Mouse (Mus musculus) liver, postnatal 0 days (tissue): Measurements from ENCODE around the gene Khdrbs1. TPM values are rescaled to one million over a fixed set of nuclear protein-coding genes. Genes with fewer than 3 reads are reported as not detected.

Experiments
- ATAC-seq: fragments of 200-750 bp; cut with Nextera tagmentation; 2 replicates; pipeline ENCODE4 v1.8.0; 2017; ENCODE audit warnings: mild to moderate bottlenecking, moderate library complexity
- DNase-seq: peaks from one replicate; pipeline ENCODE4 v3.0.0-alpha.2; 2016
- H3K27ac ChIP-seq: fragments of 300-500 bp; sonication (generic); 2 replicates; pipeline ENCODE4 v1.5.1; 2014; ENCODE audit warnings: antibody characterized with exemption, moderate library complexity, mild to moderate bottlenecking, low read depth
- H3K27me3 ChIP-seq: fragments of 300-500 bp; sonication (generic); 2 replicates; pipeline ENCODE4 v1.6.1; 2014; ENCODE audit warnings: low read length, control low read depth, mixed read lengths; ENCODE audit not compliant: insufficient read depth
- H3K36me3 ChIP-seq: fragments of 300-500 bp; sonication (generic); replicated peaks from 2 replicates; pipeline ENCODE4 v1.6.1; 2014; ENCODE audit warnings: mild to moderate bottlenecking, control low read depth, low read length, moderate library complexity, mixed read lengths; ENCODE audit not compliant: insufficient read depth
- H3K4me1 ChIP-seq: fragments of 300-500 bp; sonication (generic); 2 replicates; pipeline ENCODE4 v1.6.1; 2014; ENCODE audit warnings: antibody characterized with exemption, mild to moderate bottlenecking, control low read depth; ENCODE audit not compliant: insufficient read depth
- H3K4me2 ChIP-seq: fragments of 300-500 bp; sonication (generic); 2 replicates; pipeline ENCODE4 v1.6.1; 2014; ENCODE audit warnings: low read depth, mild to moderate bottlenecking, low read length, moderate library complexity, mixed read lengths
- H3K4me3 ChIP-seq: fragments of 300-500 bp; sonication (generic); 2 replicates; pipeline ENCODE4 v1.5.1; 2014; ENCODE audit warnings: low read depth, low read length
- H3K9ac ChIP-seq: fragments of 300-500 bp; sonication (generic); replicated peaks from 2 replicates; pipeline ENCODE4 v1.6.1; 2014; ENCODE audit warnings: mild to moderate bottlenecking, moderate library complexity
- H3K9me3 ChIP-seq: fragments of 300-500 bp; sonication (generic); 2 replicates; pipeline ENCODE4 v1.6.1; 2016; ENCODE audit warnings: mild to moderate bottlenecking, control low read depth, low read length, mixed read lengths
- CTCF ChIP-seq: sonication (generic); IDR thresholded peaks from 2 replicates; pipeline ENCODE4 v1.5.1; 2016; ENCODE audit warnings: antibody characterized with exemption, low read depth
- EP300 ChIP-seq: IDR thresholded peaks from 2 replicates; pipeline ENCODE4 v1.6.1; 2016; ENCODE audit warnings: antibody characterized with exemption, low read depth, mild to moderate bottlenecking
- WGBS: fragments of 180-500 bp; shearing (Covaris S2); extraction: QIAGEN DNeasy Blood & Tissue Kit; methylation state at CpG from one replicate; pipeline ENCODE4 v1.1.7; 2014; ENCODE audit not compliant: insufficient replicate concordance; 5-methylcytosine and 5-hydroxymethylcytosine counted together
- polyA plus RNA-seq: library from polyadenylated mRNA; unstranded; fragments of >200 nt; fragmentation: Nextera tagmentation; extraction: Ambion mirVana; gene quantifications from 2 replicates; pipeline ENCODE4 v1.2.1, GENCODE M21; 2015

Khdrbs1 gene
- polyA plus RNA-seq, 1 experiment from 2014 or later = 19.6 TPM

GRCm38 (mm10) chr4:129746591-129746990 lies 4.5 kb upstream of the Khdrbs1 start:
- Histone ChIP-seq H3K36me3 (no peaks in the 10 kb centered on the region), H3K9me3 (no peaks in the 10 kb centered on the region), H3K27ac (no peak overlapping the region), H3K27me3 (no peaks in the 10 kb centered on the region), H3K4me3 (no peak overlapping the region), H3K9ac (no peak overlapping the region), H3K4me1 (peaks cover 9% of the 10 kb centered on the region), H3K4me2 (no peak overlapping the region)
- TF ChIP-seq EP300 (no peak), CTCF (no peak)
- no peak for ATAC-seq
- no peak for DNase-seq
- 75% methylated on average over 3 of the region's 3 CpGs for WGBS

- H3K36me3 ChIP-seq = no peaks in the 10 kb centered on the region
- H3K9me3 ChIP-seq = no peaks in the 10 kb centered on the region
- no peak for DNase-seq
- no peak overlapping the region for H3K9ac ChIP-seq
- H3K4me3 ChIP-seq = no peak overlapping the region
- no peak for ATAC-seq
- H3K27ac ChIP-seq = no peak overlapping the region
- peaks cover 9% of the 10 kb centered on the region for H3K4me1 ChIP-seq
- H3K27me3 ChIP-seq = no peaks in the 10 kb centered on the region
- WGBS = 45% methylated on average over 1 of the region's 1 CpGs
- H3K4me2 ChIP-seq = no peak overlapping the region
- TF ChIP-seq EP300 (no peak), CTCF (no peak)
These were observed 4.0 kb upstream of the Khdrbs1 start for GRCm38 (mm10) chr4:129746106-129746505.

DNA sequence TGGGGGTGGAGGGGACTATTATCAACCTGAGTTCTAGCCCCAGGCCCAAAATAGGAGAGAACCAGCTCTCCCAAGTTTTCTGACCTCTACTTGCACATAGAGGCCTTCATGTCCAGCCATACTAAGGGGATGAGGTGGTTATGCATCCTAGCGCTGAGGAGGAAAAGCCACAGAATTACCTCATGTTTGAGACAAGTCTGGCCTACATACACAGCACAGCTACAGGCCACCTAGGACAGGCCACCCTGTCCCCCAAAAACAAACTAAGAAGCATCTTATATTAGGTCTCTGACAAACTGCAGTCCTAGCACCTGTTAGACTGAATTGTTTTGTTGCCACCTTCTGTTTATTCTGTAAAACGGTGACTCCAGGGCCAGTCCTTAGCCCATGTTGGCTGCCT lies 1.4 kb upstream of the Khdrbs1 start:
- Histone ChIP-seq H3K4me2 (peak overlapping the region; percentile 94), H3K9ac (0 out of 2 replicates have a peak overlapping the region, but pooled peaks have one; percentile 77), H3K36me3 (no peaks in the 10 kb centered on the region), H3K4me1 (peaks cover 15% of the 10 kb centered on the region), H3K27ac (peak overlapping the region; percentile 97), H3K4me3 (no peak overlapping the region), H3K27me3 (no peaks in the 10 kb centered on the region), H3K9me3 (no peaks in the 10 kb centered on the region)
- no peak for TF ChIP-seq CTCF
- no peak for TF ChIP-seq EP300
- ATAC-seq (no peak), DNase-seq (no peak)
- 66% methylated on average over 2 of the region's 2 CpGs for WGBS

- TF ChIP-seq CTCF (no peak), EP300 (no peak)
- H3K4me2 ChIP-seq = peak overlapping the region; percentile 94
- no peaks in the 10 kb centered on the region for H3K9me3 ChIP-seq
- H3K4me3 ChIP-seq = peak overlapping the region; percentile 99
- ATAC-seq = no peak
- no peaks in the 10 kb centered on the region for H3K36me3 ChIP-seq
- WGBS = 9% methylated on average over 7 of the region's 7 CpGs
- peak overlapping the region; percentile 77 for H3K9ac ChIP-seq
- H3K27ac ChIP-seq = peak overlapping the region; percentile 97
- no peaks in the 10 kb centered on the region for H3K27me3 ChIP-seq
- no peak for DNase-seq
- peaks cover 15% of the 10 kb centered on the region for H3K4me1 ChIP-seq
These were observed 897 bp upstream of the Khdrbs1 start for GRCm38 (mm10) chr4:129743010-129743390.

- H3K4me1 ChIP-seq = peaks cover 15% of the 10 kb centered on the region
- H3K9ac ChIP-seq = peak overlapping the region; percentile 99
- TF ChIP-seq CTCF (no peak), EP300 (no peak)
- no peaks in the 10 kb centered on the region for H3K36me3 ChIP-seq
- H3K27me3 ChIP-seq = no peaks in the 10 kb centered on the region
- DNase-seq (no peak), ATAC-seq (peak; percentile 32)
- peak overlapping the region; percentile 97 for H3K27ac ChIP-seq
- WGBS = 2% methylated on average over 29 of the region's 34 CpGs
- peak overlapping the region; percentile 90 for H3K4me2 ChIP-seq
- H3K9me3 ChIP-seq = no peaks in the 10 kb centered on the region
- peak overlapping the region; percentile 99 for H3K4me3 ChIP-seq
These were observed 200 bp downstream of the Khdrbs1 start for GRCm38 (mm10) chr4:129741974-129742231.

DNA sequence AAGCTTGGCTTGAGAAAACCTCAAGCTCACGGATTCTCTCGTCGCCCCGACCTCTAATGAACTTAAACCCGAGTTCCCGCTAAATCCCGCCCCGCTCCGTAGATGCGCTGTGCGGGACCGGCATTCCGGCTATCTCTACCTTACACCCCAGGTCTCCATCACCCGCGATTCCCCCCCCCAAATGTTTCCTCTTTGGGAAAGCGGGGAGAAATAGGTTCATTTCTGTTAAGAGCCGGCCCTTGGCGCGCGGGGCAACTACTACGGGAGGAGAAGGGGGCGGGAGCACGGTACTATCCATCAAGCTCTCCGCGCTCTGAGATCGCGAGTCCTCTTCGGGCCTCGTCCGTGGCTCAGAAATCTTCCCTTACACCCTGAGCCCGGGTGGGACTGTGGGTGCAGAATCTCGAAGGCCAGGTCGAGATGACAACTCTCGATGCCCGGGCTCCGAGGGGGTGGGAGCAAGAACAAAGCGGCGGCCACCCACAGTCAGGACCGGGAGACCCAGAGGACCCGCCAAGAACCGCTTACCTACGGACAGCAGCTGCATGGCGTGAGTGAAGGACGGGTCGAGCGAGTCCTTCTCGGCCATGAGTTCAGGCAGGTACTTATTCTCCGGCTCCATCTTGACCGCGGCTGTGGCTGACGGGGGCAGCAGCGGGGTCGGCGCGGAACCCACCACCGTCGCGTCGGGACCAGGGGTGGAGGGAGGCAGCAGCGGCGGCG lies 691 bp downstream of the Khdrbs1 start:
- no peaks in the 10 kb centered on the region for H3K9me3 ChIP-seq
- under 1% methylated on average over 53 of the region's 62 CpGs for WGBS
- peak overlapping the region; percentile 97 for H3K27ac ChIP-seq
- peak; percentile 68 for DNase-seq
- TF ChIP-seq EP300 = no peak
- no peak for TF ChIP-seq CTCF
- ATAC-seq = no peak
- H3K27me3 ChIP-seq = no peaks in the 10 kb centered on the region
- peak overlapping the region; percentile 99 for H3K4me3 ChIP-seq
- H3K4me1 ChIP-seq = peaks cover 15% of the 10 kb centered on the region
- no peaks in the 10 kb centered on the region for H3K36me3 ChIP-seq
- H3K9ac ChIP-seq = peak overlapping the region; percentile 99
- H3K4me2 ChIP-seq = peak overlapping the region; percentile 90
